Mouse (Mus musculus) ES-E14 (cell line): ENCODE measurements around the gene Scin. TPM values are rescaled to one million over a fixed set of nuclear protein-coding genes. Genes with fewer than 3 reads are reported as not detected.
A peak's percentile ranks its signal among the peaks of the same experiment; 100 is the strongest.

Experiments used
- DNase-seq: peaks from one replicate; pipeline ENCODE4 v3.0.0-alpha.2; 2013; ENCODE audit warnings: low read depth, low spot score
- H3K27ac ChIP-seq: 2 replicates; pipeline ENCODE4 v1.5.1; 2012; ENCODE audit warnings: low read depth, mild to moderate bottlenecking, low read length, moderate library complexity, mixed read lengths; ENCODE audit not compliant: poor library complexity, insufficient read depth, severe bottlenecking
- H3K36me3 ChIP-seq: 2 replicates; pipeline ENCODE4 v1.6.1; 2012; ENCODE audit warnings: mild to moderate bottlenecking, low read length, moderate library complexity, mixed read lengths; ENCODE audit not compliant: control insufficient read depth, poor library complexity, insufficient read depth, severe bottlenecking
- H3K4me1 ChIP-seq, 2 experiments: fragments of 150-350 bp in 1 of 2; sonication (generic) in 1 of 2; 2 replicates each; pipeline ENCODE4 v1.6.1; 2012; ENCODE audit warnings: low read length in 2 of 2, mild to moderate bottlenecking in 1 of 2, mixed read lengths in 1 of 2; ENCODE audit not compliant: control insufficient read depth in 2 of 2, insufficient read depth in 2 of 2, poor library complexity in 1 of 2
- H3K4me3 ChIP-seq, 2 experiments: fragments of 150-350 bp in 1 of 2; sonication (generic) in 1 of 2; 2 replicates each; pipeline ENCODE4 v1.5.1; 2012; ENCODE audit warnings: low read length in 2 of 2, low read depth in 1 of 2, mild to moderate bottlenecking in 1 of 2, mixed read lengths in 1 of 2; ENCODE audit not compliant: insufficient read depth in 1 of 2, poor library complexity in 1 of 2, severe bottlenecking in 1 of 2
- H3K9ac ChIP-seq: 2 replicates; pipeline ENCODE4 v1.6.1; 2012; ENCODE audit warnings: low read depth, mild to moderate bottlenecking, low read length, mixed read lengths; ENCODE audit not compliant: poor library complexity, insufficient read depth, severe bottlenecking
- H3K9me3 ChIP-seq: fragments of 150-350 bp; sonication (generic); 2 replicates; pipeline ENCODE4 v1.6.1; 2012; ENCODE audit warnings: low read depth, mild to moderate bottlenecking, low read length; ENCODE audit not compliant: control insufficient read depth, insufficient read depth
- CHD2 ChIP-seq: IDR thresholded peaks from 2 replicates; pipeline ENCODE4 v1.6.1; 2014; ENCODE audit warnings: mild to moderate bottlenecking, low read depth, low read length, inconsistent platforms
- HCFC1 ChIP-seq: IDR thresholded peaks from 2 replicates; pipeline ENCODE4 v1.6.1; 2012; ENCODE audit warnings: low read length, inconsistent platforms, borderline replicate concordance; ENCODE audit not compliant: insufficient read depth
- MAFK ChIP-seq: IDR thresholded peaks from 2 replicates; pipeline ENCODE4 v1.6.1; 2014; ENCODE audit warnings: mild to moderate bottlenecking, low read depth, low read length, inconsistent platforms; ENCODE audit not compliant: insufficient read depth
- ZC3H11A ChIP-seq: IDR thresholded peaks from 2 replicates; pipeline ENCODE4 v1.6.1; 2012; ENCODE audit warnings: low read depth, mild to moderate bottlenecking, inconsistent platforms, low read length, borderline replicate concordance
- ZNF384 ChIP-seq: IDR thresholded peaks from 2 replicates; pipeline ENCODE4 v1.6.1; 2012; ENCODE audit warnings: low read depth, low read length, inconsistent platforms
- in situ Hi-C, 2 experiments: fragments of 600-800 bp; cut with MboI; formaldehyde crosslinking; loops; one replicate each; pipeline ENCODE4 v1.15.1; 2025; ENCODE audit warnings: low sequenced_read_pairs in 2 of 2, inconsistent platforms in 1 of 2; ENCODE audit not compliant: unreplicated experiment in 2 of 2
- total RNA-seq: library from RNA; depleted of rRNA; stranded (reverse); fragments of 300-350 nt; gene quantifications from 2 replicates; pipeline ENCODE4 v1.2.3, GENCODE M21; 2012

Scin gene
- total RNA-seq, 1 experiment = 0.31 TPM

GRCm38 (mm10) chr12:40169675-40170074 is 35.6 kb upstream of the Scin start:
- TF ChIP-seq HCFC1 (no peak), CHD2 (no peak), ZNF384 (no peak), MAFK (no peak), ZC3H11A (no peak)
- Histone ChIP-seq H3K9me3 (no peaks in the 10 kb centered on the region), H3K4me1 (no peaks in the 10 kb centered on the region), H3K27ac (no peak overlapping the region), H3K36me3 (no peaks in the 10 kb centered on the region), H3K9ac (no peak overlapping the region), H3K4me3 (no peak overlapping the region)
- no peak for DNase-seq
- in situ Hi-C loops = loop anchor here (10.0 kb wide), 1 partner anchor 655 kb away; no protein-coding TSS in a partner anchor

- no peaks in the 10 kb centered on the region for H3K36me3 ChIP-seq
- H3K9me3 ChIP-seq = no peaks in the 10 kb centered on the region
- H3K4me1 ChIP-seq = no peaks in the 10 kb centered on the region
- DNase-seq = peak; percentile 19
- H3K9ac ChIP-seq = no peak overlapping the region
- TF ChIP-seq ZNF384 (no peak), ZC3H11A (peak; percentile 89), MAFK (no peak), HCFC1 (no peak), CHD2 (no peak)
- in situ Hi-C loops = loop anchor here (10.0 kb wide), 1 partner anchor 650 kb away; no protein-coding TSS in a partner anchor
- no peak overlapping the region for H3K27ac ChIP-seq
- H3K4me3 ChIP-seq = no peak overlapping the region
Measured at GRCm38 (mm10) chr12:40164621-40165020, 30.6 kb upstream of the Scin start.

GRCm38 (mm10) chr12:40160777-40161176 is 26.7 kb upstream of the Scin start:
- H3K9ac ChIP-seq = no peak overlapping the region
- no peak for DNase-seq
- in situ Hi-C loops = loop anchor here (10.0 kb wide), 1 partner anchor 646 kb away; no protein-coding TSS in a partner anchor
- no peak overlapping the region for H3K4me3 ChIP-seq
- no peak overlapping the region for H3K27ac ChIP-seq
- no peaks in the 10 kb centered on the region for H3K36me3 ChIP-seq
- H3K4me1 ChIP-seq = no peaks in the 10 kb centered on the region
- no peaks in the 10 kb centered on the region for H3K9me3 ChIP-seq
- TF ChIP-seq HCFC1 (no peak), ZNF384 (no peak), MAFK (no peak), ZC3H11A (no peak), CHD2 (no peak)

DNA sequence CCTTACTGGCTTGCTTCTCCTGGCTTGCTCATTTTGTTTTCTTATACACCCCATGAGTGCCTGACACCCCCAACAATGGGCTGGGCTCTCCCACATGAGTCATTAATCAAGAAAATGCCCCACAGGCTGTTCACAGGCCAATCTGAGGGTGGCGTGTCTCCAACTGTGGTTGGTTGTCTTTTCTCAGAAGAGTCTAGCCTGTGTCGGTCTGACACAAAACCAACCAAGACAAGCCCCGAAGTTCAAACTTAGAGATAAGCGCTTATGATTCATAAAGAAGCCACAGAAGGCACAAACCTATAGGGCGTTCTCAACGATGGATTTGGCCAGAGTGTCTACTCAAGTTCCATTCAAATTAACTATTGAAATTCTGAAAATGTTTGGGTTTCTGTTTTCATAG is 20.2 kb upstream of the Scin start:
- no peaks in the 10 kb centered on the region for H3K36me3 ChIP-seq
- in situ Hi-C loops = no loop called here
- no peak overlapping the region for H3K4me3 ChIP-seq
- no peaks in the 10 kb centered on the region for H3K9me3 ChIP-seq
- DNase-seq = no peak
- no peaks in the 10 kb centered on the region for H3K4me1 ChIP-seq
- no peak overlapping the region for H3K9ac ChIP-seq
- no peak for TF ChIP-seq CHD2
- H3K27ac ChIP-seq = no peak overlapping the region

- no peak for DNase-seq
- in situ Hi-C loops = no loop called here
- Histone ChIP-seq H3K4me3 (no peak overlapping the region), H3K27ac (no peak overlapping the region), H3K9me3 (no peaks in the 10 kb centered on the region), H3K9ac (no peak overlapping the region), H3K4me1 (no peaks in the 10 kb centered on the region), H3K36me3 (no peaks in the 10 kb centered on the region)
- TF ChIP-seq ZNF384 (no peak), ZC3H11A (no peak), HCFC1 (no peak), CHD2 (no peak), MAFK (no peak)
Measured at GRCm38 (mm10) chr12:40152353-40153069, 18.5 kb upstream of the Scin start.
